Mouse (Mus musculus) small intestine, adult 2 months (tissue): ENCODE data around the gene Tbc1d30.

Source experiments
- CTCF ChIP-seq: fragments of 200-500 bp; IDR thresholded peaks from 2 replicates; pipeline ENCODE4 v1.5.1; 2012; ENCODE audit warnings: low read depth, mild to moderate bottlenecking, control low read depth, inconsistent platforms, low read length, moderate library complexity, mixed read lengths; ENCODE audit not compliant: insufficient replicate concordance, insufficient read length; ENCODE audit errors: extremely low read depth
- POLR2A ChIP-seq: fragments of 200-500 bp; IDR thresholded peaks from 2 replicates; pipeline ENCODE4 v1.6.1; 2012; ENCODE audit warnings: low read depth, mild to moderate bottlenecking, control low read depth, inconsistent platforms, low read length, moderate library complexity

GRCm38 (mm10) chr10:121289970-121290681 lies 61.0 kb downstream of the Tbc1d30 start:
- TF ChIP-seq CTCF (peak; percentile 39; the same call in 1 of the 2 replicates), POLR2A (no peak)
